Mouse (Mus musculus) forebrain, embryonic 14.5 days (tissue): ENCODE data around the gene Spata4. TPM values are rescaled to one million over a fixed set of nuclear protein-coding genes. Genes with fewer than 3 reads are reported as not detected.
A peak's percentile ranks its signal among the peaks of the same experiment; 100 is the strongest.

Experiments
- ATAC-seq: fragments of 200-750 bp; cut with Nextera tagmentation; 2 replicates; pipeline ENCODE4 v1.8.0; 2017; ENCODE audit warnings: mild to moderate bottlenecking, moderate library complexity
- DNase-seq: peaks from one replicate; pipeline ENCODE4 v3.0.0-alpha.2; 2015; ENCODE audit warnings: low spot score
- H3K27ac ChIP-seq: fragments of 300-500 bp; sonication (generic); 2 replicates; pipeline ENCODE4 v1.5.1; 2014; ENCODE audit warnings: low read depth, mild to moderate bottlenecking, control low read depth, low read length, moderate library complexity
- H3K27me3 ChIP-seq: fragments of 300-500 bp; sonication (generic); replicated peaks from 2 replicates; pipeline ENCODE4 v1.6.1; 2014; ENCODE audit warnings: low read length, control low read depth, mixed read lengths; ENCODE audit not compliant: control insufficient read depth, insufficient read depth
- H3K36me3 ChIP-seq: fragments of 300-500 bp; sonication (generic); 2 replicates; pipeline ENCODE4 v1.6.1; 2014; ENCODE audit warnings: low read length, control low read depth; ENCODE audit not compliant: control insufficient read depth, insufficient read depth
- H3K4me1 ChIP-seq: fragments of 300-500 bp; sonication (generic); 2 replicates; pipeline ENCODE4 v1.6.1; 2014; ENCODE audit warnings: antibody characterized with exemption, low read length, control low read depth; ENCODE audit not compliant: control insufficient read depth, insufficient read depth
- H3K4me2 ChIP-seq: fragments of 300-500 bp; sonication (generic); 2 replicates; pipeline ENCODE4 v1.6.1; 2014; ENCODE audit warnings: mild to moderate bottlenecking, control low read depth, low read length
- H3K4me3 ChIP-seq: fragments of 300-500 bp; sonication (generic); 2 replicates; pipeline ENCODE4 v1.5.1; 2014; ENCODE audit warnings: low read depth, low read length, control low read depth
- H3K9ac ChIP-seq: fragments of 300-500 bp; sonication (generic); 2 replicates; pipeline ENCODE4 v1.6.1; 2014; ENCODE audit warnings: mild to moderate bottlenecking, low read length, control low read depth, moderate library complexity
- H3K9me3 ChIP-seq: fragments of 300-500 bp; sonication (generic); replicated peaks from 2 replicates; pipeline ENCODE4 v1.6.1; 2016; ENCODE audit warnings: low read length, control low read depth, mixed read lengths; ENCODE audit not compliant: control insufficient read depth
- WGBS: fragments of 180-500 bp; shearing (Covaris S2); extraction: QIAGEN DNeasy Blood & Tissue Kit; methylation state at CpG from one replicate; pipeline ENCODE4 v1.1.7; 2014; 5-methylcytosine and 5-hydroxymethylcytosine counted together
- polyA plus RNA-seq: library from polyadenylated mRNA; unstranded; fragments of >200 nt; fragmentation: Nextera tagmentation; extraction: Ambion mirVana; gene quantifications from 2 replicates; pipeline ENCODE4 v1.2.1, GENCODE M21; 2014

Spata4 gene
- 0.21 and 0.22 TPM in 2 replicates for polyA plus RNA-seq

DNA sequence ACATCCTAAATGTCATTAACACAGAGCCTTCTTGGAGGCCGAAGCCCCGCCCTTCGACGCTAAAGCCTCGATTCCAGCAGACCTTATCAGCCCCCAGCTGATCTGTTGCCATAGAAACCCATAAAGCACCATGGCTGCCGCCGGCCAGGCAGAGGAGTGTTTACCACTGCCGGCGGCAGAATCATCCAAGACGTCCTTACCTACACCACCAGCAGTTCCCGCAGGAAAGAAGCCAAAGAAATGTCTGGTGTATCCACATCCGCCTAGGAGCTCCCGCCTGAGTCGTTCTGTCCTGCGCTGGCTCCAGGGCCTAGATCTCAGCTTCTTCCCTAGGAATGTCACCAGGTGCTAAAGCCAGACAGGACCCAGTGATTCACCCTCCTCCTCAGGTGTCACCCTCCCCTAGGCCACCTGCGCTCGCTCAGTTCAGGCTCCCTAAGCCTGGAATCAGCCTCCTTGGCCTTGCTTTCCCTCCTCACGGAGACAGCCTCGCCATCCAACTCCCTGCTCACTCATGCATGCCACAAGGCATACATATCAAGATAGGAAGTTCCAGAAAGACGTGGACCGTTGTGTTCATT is at the start of gene Spata4:
TSS of gene Spata4 (plus strand) at position 111 of the 581 bp plus-strand sequence.
- DNase-seq (peak; percentile 80), ATAC-seq (peak; percentile 91)
- Histone ChIP-seq H3K27ac (0 out of 2 replicates have a peak within 1 kb of the TSS, but pooled peaks have one; percentile 30), H3K4me3 (peak within 1 kb of the TSS; percentile 26), H3K27me3 (no peaks in the 10 kb centered on the region), H3K9ac (peak within 1 kb of the TSS; percentile 45), H3K9me3 (no peaks in the 10 kb centered on the region), H3K4me2 (peak within 1 kb of the TSS; percentile 63), H3K4me1 (peaks cover 4% of the 10 kb centered on the region), H3K36me3 (no peaks in the 10 kb centered on the region)
- 4% methylated on average over 21 of the region's 21 CpGs for WGBS

DNA sequence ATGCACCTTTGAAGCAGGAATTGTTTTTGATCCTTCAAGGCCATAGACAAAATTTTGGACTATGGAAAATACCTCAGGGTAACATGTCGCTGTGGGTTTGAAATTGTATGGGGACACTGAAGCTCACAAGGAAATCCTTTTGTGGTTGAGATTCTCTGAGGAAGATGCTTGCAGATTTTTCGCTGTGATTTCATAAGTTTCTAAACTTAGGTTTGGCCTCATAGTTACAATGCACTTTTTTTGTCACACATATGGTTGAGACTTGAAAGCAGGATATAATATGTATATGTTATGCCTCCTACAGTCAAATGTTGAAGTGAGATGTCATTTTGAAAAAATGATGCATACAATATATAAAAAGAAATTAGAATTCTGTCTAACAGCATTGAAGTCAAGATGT is 45.7 kb upstream of the Spata4 start:
- no peaks in the 10 kb centered on the region for H3K36me3 ChIP-seq
- H3K9me3 ChIP-seq, result no peaks in the 10 kb centered on the region
- H3K9ac ChIP-seq, result no peak overlapping the region
- 86% methylated on average over 2 of the region's 2 CpGs for WGBS
- no peaks in the 10 kb centered on the region for H3K4me1 ChIP-seq
- no peak overlapping the region for H3K4me3 ChIP-seq
- no peak overlapping the region for H3K4me2 ChIP-seq
- no peaks in the 10 kb centered on the region for H3K27me3 ChIP-seq
- DNase-seq, result no peak
- no peak overlapping the region for H3K27ac ChIP-seq
- ATAC-seq, result no peak

DNA sequence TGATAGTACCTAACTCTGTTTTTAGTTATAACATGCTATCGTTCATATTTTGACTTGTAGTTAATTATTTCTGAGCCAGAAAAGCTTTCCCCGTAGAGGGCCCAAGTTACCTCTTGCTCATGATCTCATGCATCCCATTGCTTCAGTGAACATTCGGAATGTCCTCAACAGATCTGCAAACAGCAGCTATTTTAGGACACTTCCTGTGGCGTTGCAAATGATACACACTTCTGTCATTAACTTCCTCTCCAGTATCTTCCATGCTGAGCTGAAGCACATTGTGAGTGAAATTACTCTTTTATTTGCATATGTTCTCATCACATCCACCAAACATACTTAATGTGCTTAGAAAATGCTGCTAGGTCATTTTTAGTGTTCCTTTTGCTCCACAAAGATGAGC is 38.4 kb upstream of the Spata4 start:
- Histone ChIP-seq H3K36me3 (no peaks in the 10 kb centered on the region), H3K4me1 (no peaks in the 10 kb centered on the region), H3K4me3 (no peak overlapping the region), H3K27ac (no peak overlapping the region), H3K27me3 (no peaks in the 10 kb centered on the region), H3K4me2 (no peak overlapping the region), H3K9me3 (no peaks in the 10 kb centered on the region), H3K9ac (no peak overlapping the region)
- DNase-seq, result no peak
- 89% methylated on average over 4 of the region's 4 CpGs for WGBS
- no peak for ATAC-seq

DNA sequence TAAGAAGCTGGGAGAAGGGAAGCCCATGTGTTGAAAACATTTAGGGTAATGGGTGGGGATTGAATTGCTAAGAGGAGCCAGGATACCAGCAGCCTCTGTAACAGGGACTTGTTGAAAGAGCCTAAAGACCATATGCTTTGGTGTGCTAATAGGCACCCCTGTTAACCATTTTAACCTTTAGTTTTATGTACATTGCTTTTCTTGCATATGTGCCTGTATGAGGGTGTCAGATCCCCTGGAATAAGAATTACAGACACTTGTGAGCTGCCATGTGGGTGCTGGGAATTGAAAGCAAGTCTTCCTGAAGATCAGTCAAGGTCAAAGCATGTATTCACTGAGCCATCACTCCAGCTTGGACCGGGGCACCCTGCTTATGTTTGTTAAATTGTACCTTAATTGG is 35.4 kb upstream of the Spata4 start:
- no peak for ATAC-seq
- WGBS, result 97% methylated on average over 1 of the region's 1 CpGs

DNA sequence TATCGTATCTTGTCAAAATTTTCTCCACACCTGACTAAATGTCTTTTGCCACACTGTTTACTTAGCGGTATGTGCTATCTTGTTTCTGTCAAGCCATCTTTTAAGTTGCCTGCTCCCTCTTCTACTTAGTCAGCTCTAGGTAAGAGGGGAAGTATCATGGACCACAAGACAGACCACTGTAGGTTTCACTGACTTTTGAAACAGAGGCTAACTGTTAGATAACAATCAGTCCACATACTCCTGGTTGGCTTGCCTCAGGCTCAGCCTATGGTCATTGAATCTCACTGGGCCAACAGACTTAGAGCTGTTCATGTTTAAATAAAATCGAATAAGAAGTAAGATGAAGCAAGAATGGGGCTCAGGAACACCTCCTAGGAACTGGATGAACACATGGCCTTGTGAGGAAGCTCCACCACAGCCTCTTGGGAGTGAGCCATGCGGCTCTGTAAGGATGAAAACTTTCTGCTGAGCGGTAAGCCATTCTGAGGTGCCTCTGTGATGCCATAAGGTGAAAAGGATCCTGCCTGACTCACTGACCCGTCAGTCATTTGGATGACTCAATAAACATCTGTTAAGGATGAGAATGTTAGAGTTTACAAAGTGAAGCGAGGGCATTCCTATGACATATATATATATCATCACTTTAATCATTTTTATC is 34.8 kb upstream of the Spata4 start:
- Histone ChIP-seq H3K9ac (no peak overlapping the region), H3K27ac (no peak overlapping the region), H3K4me3 (no peak overlapping the region), H3K36me3 (no peaks in the 10 kb centered on the region), H3K9me3 (no peaks in the 10 kb centered on the region), H3K27me3 (no peaks in the 10 kb centered on the region), H3K4me2 (no peak overlapping the region), H3K4me1 (no peaks in the 10 kb centered on the region)
- WGBS, result 86% methylated on average over 7 of the region's 7 CpGs
- ATAC-seq, result no peak
- no peak for DNase-seq

More for the DNA sequence above, 35.4 kb upstream of the Spata4 start:
- H3K9me3 ChIP-seq, result no peaks in the 10 kb centered on the region
- no peaks in the 10 kb centered on the region for H3K27me3 ChIP-seq
- H3K36me3 ChIP-seq, result no peaks in the 10 kb centered on the region
- no peaks in the 10 kb centered on the region for H3K4me1 ChIP-seq
- H3K27ac ChIP-seq, result no peak overlapping the region
- no peak for DNase-seq
- H3K4me3 ChIP-seq, result no peak overlapping the region
- no peak overlapping the region for H3K4me2 ChIP-seq
- H3K9ac ChIP-seq, result no peak overlapping the region

DNA sequence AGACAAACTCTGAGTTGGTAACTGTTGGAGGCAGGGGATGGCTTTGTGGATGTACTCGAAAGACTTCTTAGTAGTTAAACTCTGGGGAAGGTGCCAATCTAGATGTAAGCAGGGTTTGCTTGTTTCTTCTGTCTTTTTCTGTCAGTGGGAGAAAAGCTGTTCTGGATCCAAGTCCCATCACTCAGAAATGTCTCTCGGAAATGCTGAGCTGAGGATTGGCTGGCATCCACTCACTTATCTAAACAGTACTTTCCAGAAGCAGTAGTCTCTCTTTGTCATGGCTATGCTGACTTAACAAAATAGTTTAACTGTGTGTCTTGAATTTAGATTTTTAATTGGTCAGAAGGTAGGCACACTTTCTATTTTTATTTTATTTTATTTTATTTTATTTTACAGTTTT is 33.4 kb upstream of the Spata4 start:
- Histone ChIP-seq H3K9ac (no peak overlapping the region), H3K27ac (no peak overlapping the region), H3K4me1 (no peaks in the 10 kb centered on the region), H3K27me3 (no peaks in the 10 kb centered on the region), H3K4me2 (no peak overlapping the region), H3K36me3 (no peaks in the 10 kb centered on the region), H3K4me3 (no peak overlapping the region), H3K9me3 (no peaks in the 10 kb centered on the region)
- 63% methylated on average over 2 of the region's 2 CpGs for WGBS
- ATAC-seq (no peak), DNase-seq (peak; percentile 24)

DNA sequence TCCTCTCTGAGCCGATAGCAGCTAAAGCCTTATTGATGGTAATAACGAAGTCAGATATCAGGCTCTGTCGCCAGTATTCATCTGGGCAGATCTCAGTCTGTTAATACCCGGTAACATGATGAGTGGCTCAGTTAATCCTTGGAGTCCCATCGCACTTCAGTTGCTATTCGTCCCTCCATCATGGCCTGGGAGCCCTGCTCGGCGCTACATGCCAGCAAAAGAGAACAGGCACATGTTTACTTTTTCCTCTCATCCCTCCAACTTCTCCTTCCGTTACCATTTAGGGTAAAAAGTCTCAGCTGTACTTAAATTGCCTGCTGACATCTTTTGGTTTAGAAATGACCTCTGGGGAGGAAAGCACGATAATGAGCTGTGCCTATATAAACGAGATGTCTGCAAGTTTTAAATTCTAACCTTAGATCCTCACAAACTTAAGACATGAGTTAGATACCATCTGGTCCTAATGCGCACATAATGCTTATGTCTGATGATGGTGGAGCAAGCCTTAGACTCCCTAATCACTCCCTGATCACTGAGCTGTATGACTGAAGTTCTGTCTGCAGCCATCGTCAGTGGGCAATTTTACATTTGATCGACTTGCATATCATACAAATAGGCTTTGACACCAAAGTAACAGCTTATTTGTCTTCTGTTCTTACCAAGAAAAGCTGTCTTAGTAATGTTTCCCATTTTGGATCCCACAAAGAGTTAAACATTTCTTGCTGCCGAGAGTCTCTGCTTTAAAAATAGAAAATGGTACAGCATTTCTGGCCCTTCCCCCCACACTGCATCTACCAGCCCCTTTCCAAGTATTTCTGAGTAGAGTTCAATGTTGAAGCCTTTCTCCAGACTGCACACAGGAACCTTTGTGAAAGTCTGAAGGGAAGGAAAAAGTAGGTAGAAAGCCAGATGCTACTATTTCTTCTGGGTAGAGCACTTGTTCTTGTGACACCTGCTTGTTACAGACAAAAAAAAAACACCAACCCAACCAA is 29.7 kb upstream of the Spata4 start:
- no peaks in the 10 kb centered on the region for H3K36me3 ChIP-seq
- DNase-seq (no peak), ATAC-seq (no peak)
- 80% methylated on average over 15 of the region's 15 CpGs for WGBS
- H3K4me2 ChIP-seq, result no peak overlapping the region
- no peaks in the 10 kb centered on the region for H3K4me1 ChIP-seq
- no peak overlapping the region for H3K9ac ChIP-seq
- no peaks in the 10 kb centered on the region for H3K27me3 ChIP-seq
- H3K9me3 ChIP-seq, result no peaks in the 10 kb centered on the region
- no peak overlapping the region for H3K4me3 ChIP-seq
- H3K27ac ChIP-seq, result no peak overlapping the region

DNA sequence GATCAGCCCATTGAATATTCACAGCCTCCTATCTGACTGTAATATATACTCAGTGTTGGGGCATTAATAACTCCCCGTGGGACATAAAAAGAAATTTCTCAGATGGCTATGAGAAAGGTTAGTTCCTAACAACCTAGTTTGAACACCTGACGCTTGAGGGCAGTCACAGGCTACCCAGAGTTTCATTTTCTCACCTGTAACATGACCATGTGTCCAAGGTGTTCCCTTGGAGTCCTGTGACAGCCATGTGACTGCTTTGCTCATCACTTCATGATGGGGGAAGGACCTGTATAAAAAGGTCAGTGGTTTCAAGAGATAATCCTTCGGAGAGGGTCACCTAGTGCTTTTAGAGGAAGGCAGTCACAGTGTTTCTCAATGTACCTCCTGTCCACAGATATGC is 19.1 kb upstream of the Spata4 start:
- DNase-seq (no peak), ATAC-seq (no peak)
- H3K27me3 ChIP-seq, result no peaks in the 10 kb centered on the region
- no peaks in the 10 kb centered on the region for H3K36me3 ChIP-seq
- no peaks in the 10 kb centered on the region for H3K4me1 ChIP-seq
- no peak overlapping the region for H3K4me3 ChIP-seq
- no peak overlapping the region for H3K9ac ChIP-seq
- no peak overlapping the region for H3K27ac ChIP-seq
- no peak overlapping the region for H3K4me2 ChIP-seq
- WGBS, result 80% methylated on average over 3 of the region's 3 CpGs
- no peaks in the 10 kb centered on the region for H3K9me3 ChIP-seq
